Mouse (Mus musculus): ENCODE data around the gene Metap2. TPM values are rescaled to one million over a fixed set of nuclear protein-coding genes. Genes with fewer than 3 reads are reported as not detected.
"Not testable (repeated sequence)": the region's sequence is repeated elsewhere in the genome, so short reads cannot be mapped to it uniquely, and the experiment has no call there.

The Metap2 gene
- polyA plus RNA-seq, 1 experiment from 2014 or later = 191 TPM

DNA sequence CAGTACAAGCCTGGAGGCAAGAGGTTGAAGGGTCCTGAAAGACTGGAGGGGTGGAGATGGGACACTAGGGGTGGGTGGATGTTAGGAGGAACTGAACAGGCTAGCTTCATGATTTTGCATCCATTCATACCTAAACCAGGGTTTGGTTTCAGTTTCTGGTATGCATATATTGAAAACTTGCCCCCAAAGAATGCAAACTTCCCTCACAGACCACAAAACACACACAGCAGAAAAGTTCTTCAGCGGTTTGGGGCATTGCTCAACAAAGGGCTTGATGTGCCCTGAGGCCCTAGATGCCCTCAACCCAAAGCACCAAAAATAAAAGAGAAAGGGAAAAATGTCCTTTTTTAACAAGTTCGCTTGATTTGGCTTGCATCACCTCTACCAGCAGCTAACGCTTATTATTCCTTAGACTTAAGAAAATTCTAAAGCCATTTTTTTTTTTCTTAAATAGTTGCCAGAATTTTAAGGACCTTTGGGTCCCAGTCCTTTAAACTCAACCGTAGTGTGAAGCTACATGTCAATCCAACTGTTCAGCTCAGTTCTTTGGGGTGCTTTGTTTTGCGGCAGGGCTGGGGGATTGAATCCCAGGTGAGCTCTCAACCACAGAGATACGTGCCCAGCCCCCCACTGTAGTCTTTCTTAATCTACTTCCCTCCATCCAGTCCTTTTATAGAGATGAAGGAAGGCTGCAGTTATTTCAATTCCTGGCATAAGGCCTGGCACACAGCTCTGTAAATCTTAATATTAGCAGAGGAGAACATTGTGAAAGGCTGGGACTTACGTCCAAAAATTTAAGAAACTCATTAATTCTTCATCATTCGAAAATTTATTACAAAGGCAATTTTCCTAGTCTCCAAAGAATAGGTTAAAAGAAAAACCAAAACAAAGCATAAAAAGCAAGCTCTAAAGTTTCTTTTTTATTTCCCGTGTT lies 66.7 kb downstream of the Metap2 start:
- WGBS = 47% methylated on average over 9 of the region's 9 CpGs
- Histone ChIP-seq H3K27me3 (ENCODE audit: control insufficient read depth, insufficient read depth, low read length) (peaks cover 43% of the 10 kb centered on the region), H3K4me2 (ENCODE audit: low read depth, low read length) (no peak overlapping the region)

DNA sequence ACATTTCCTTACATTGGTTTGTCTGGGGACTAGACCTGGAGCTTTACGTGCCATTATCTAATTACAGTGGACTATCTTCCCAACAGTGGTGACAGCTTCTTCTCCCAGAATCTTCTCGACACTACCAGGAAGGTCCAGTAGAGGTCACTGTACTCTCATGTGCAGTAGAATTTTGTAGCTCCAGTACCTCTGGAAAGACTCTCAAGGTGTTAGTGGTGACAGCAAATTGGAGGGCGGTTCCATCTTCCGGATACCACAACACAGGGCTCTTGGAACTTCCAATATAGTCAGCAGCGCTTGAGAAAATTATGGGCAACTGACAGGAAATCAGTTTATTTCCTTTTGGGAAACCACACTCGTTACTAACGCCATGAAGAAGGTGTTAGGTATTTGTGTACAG lies 78.2 kb downstream of the Metap2 start:
- no peaks in the 10 kb centered on the region for H3K9me3 ChIP-seq (replicated peaks; ENCODE audit: control insufficient read depth, low read length)
- H3K36me3 ChIP-seq (ENCODE audit: control insufficient read depth, insufficient read depth, low read length) = no peaks in the 10 kb centered on the region
- H3K27me3 ChIP-seq (ENCODE audit: control insufficient read depth, insufficient read depth, low read length) = no peaks in the 10 kb centered on the region; the same call in 1 of the 2 replicates
- no peak overlapping the region for H3K4me2 ChIP-seq (ENCODE audit: low read depth, low read length)
- H3K4me1 ChIP-seq (ENCODE audit: control insufficient read depth, insufficient read depth, low read length) = no peaks in the 10 kb centered on the region
- no peak overlapping the region for H3K9ac ChIP-seq (ENCODE audit: low read length)
- no peak overlapping the region for H3K4me3 ChIP-seq (replicated peaks; ENCODE audit: low read length)
- 34% methylated on average over 7 of the region's 7 CpGs for WGBS
- ATAC-seq (ENCODE audit: insufficient read depth, low FRiP score) = no peak
- H3K27ac ChIP-seq (ENCODE audit: low read length) = no peak overlapping the region

More for the DNA sequence above, 66.7 kb downstream of the Metap2 start:
- Histone ChIP-seq H3K9me3 (replicated peaks; ENCODE audit: control insufficient read depth, low read length) (no peaks in the 10 kb centered on the region), H3K4me1 (ENCODE audit: control insufficient read depth, insufficient read depth, low read length) (peaks cover 11% of the 10 kb centered on the region; the same call in 1 of the 2 replicates), H3K27ac (ENCODE audit: low read length) (no peak overlapping the region), H3K36me3 (ENCODE audit: control insufficient read depth, insufficient read depth, low read length) (no peaks in the 10 kb centered on the region), H3K4me3 (replicated peaks; ENCODE audit: low read length) (no peak overlapping the region), H3K9ac (ENCODE audit: low read length) (no peak overlapping the region)
- no peak for ATAC-seq (ENCODE audit: insufficient read depth, low FRiP score)

DNA sequence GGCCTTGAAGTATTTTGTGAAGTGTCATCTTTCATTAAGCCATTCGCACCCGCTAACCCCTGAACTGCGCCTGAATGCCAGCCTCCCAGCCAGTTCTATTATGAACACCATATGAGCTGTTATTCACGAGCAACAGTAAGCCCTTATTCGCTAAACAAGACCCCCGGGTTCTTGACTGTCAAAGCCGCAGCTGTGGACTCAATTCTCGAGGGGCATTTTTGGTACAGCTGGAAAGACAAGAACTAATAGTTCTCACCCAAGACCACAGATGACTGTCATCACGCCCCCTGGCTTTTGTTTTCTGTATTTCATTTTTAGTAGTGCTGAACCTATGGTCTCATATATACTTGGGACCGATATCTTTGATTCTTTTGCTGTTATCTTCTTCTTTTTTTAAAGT lies 83.1 kb downstream of the Metap2 start:
- H3K4me3 ChIP-seq (replicated peaks; ENCODE audit: low read length) = no peak overlapping the region
- 71% methylated on average over 10 of the region's 10 CpGs for WGBS
- no peak for ATAC-seq (ENCODE audit: insufficient read depth, low FRiP score)
- H3K4me2 ChIP-seq (ENCODE audit: low read depth, low read length) = no peak overlapping the region
- H3K27me3 ChIP-seq (ENCODE audit: control insufficient read depth, insufficient read depth, low read length) = no peaks in the 10 kb centered on the region
- no peak overlapping the region for H3K9ac ChIP-seq (ENCODE audit: low read length)
- H3K4me1 ChIP-seq (ENCODE audit: control insufficient read depth, insufficient read depth, low read length) = no peaks in the 10 kb centered on the region
- no peak overlapping the region for H3K27ac ChIP-seq (ENCODE audit: low read length)
- H3K36me3 ChIP-seq (ENCODE audit: control insufficient read depth, insufficient read depth, low read length) = no peaks in the 10 kb centered on the region
- no peaks in the 10 kb centered on the region for H3K9me3 ChIP-seq (replicated peaks; ENCODE audit: control insufficient read depth, low read length)

DNA sequence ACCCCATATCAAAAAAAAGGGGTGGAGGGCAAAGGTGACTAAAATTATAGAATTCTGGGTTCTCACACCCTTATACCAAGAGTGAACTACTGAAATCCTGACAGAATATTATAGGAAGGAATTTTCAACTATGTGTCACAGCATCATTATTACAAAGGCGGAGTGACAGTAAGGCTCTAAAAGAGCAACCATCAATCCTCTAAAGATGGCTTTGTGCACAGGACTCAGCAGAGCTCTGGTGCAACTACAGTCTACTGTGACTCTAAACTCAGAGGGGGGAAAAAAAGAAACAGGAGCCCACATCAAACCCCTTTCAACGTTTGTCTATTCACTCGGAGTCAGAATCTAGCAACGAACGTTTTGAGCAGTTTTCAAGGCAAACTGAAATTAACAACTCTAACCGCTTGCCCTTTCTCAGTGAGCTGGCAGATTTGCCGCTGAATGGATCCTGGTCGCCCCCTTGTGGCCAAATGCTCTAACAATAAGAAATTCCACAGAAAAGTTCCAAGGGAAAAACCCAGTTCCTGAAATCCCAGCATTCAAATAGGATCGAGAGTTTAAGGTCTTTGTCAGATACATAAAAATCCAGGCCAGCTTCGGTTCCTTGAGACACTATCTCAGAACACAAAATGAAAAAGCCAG lies 84.0 kb downstream of the Metap2 start:
- no peaks in the 10 kb centered on the region for H3K36me3 ChIP-seq (ENCODE audit: control insufficient read depth, insufficient read depth, low read length)
- H3K9me3 ChIP-seq (replicated peaks; ENCODE audit: control insufficient read depth, low read length) = no peaks in the 10 kb centered on the region
- no peaks in the 10 kb centered on the region for H3K27me3 ChIP-seq (ENCODE audit: control insufficient read depth, insufficient read depth, low read length)
- 0 out of 2 replicates have a peak overlapping the region, but pooled peaks have one; percentile 11 for H3K4me3 ChIP-seq (replicated peaks; ENCODE audit: low read length)
- no peak overlapping the region for H3K27ac ChIP-seq (ENCODE audit: low read length)
- no peak for ATAC-seq (ENCODE audit: insufficient read depth, low FRiP score)
- H3K9ac ChIP-seq (ENCODE audit: low read length) = no peak overlapping the region
- WGBS = 13% methylated on average over 10 of the region's 10 CpGs
- peak overlapping the region; percentile 45 for H3K4me2 ChIP-seq (ENCODE audit: low read depth, low read length)
- H3K4me1 ChIP-seq (ENCODE audit: control insufficient read depth, insufficient read depth, low read length) = no peaks in the 10 kb centered on the region

DNA sequence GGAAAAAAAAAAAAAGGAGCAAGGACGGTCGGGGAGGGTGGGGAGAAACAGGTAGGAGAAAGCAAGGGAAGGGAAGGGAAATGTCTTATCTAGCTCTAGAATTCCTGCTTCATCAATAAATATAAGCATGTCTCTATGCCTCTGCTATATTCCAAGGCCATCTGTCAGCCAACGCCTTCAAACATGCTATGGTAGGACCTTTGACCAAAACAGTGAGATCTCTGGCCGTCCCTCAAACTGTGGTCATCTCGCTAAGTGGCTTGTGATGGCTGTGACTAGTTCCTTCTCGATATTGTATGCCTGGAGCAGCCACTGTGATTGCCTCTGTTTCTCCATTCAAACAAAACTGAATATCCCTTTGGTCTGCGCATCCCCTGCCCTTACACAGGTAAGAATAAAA lies 84.8 kb downstream of the Metap2 start:
- H3K9ac ChIP-seq (ENCODE audit: low read length) = no peak overlapping the region
- no peaks in the 10 kb centered on the region for H3K4me1 ChIP-seq (ENCODE audit: control insufficient read depth, insufficient read depth, low read length)
- H3K27me3 ChIP-seq (ENCODE audit: control insufficient read depth, insufficient read depth, low read length) = no peaks in the 10 kb centered on the region
- no peak overlapping the region for H3K4me3 ChIP-seq (replicated peaks; ENCODE audit: low read length)
- H3K27ac ChIP-seq (ENCODE audit: low read length) = no peak overlapping the region
- H3K4me2 ChIP-seq (ENCODE audit: low read depth, low read length) = no peak overlapping the region
- no peak for ATAC-seq (ENCODE audit: insufficient read depth, low FRiP score)
- H3K9me3 ChIP-seq (replicated peaks; ENCODE audit: control insufficient read depth, low read length) = no peaks in the 10 kb centered on the region
- no peaks in the 10 kb centered on the region for H3K36me3 ChIP-seq (ENCODE audit: control insufficient read depth, insufficient read depth, low read length)
- 81% methylated on average over 7 of the region's 7 CpGs for WGBS

DNA sequence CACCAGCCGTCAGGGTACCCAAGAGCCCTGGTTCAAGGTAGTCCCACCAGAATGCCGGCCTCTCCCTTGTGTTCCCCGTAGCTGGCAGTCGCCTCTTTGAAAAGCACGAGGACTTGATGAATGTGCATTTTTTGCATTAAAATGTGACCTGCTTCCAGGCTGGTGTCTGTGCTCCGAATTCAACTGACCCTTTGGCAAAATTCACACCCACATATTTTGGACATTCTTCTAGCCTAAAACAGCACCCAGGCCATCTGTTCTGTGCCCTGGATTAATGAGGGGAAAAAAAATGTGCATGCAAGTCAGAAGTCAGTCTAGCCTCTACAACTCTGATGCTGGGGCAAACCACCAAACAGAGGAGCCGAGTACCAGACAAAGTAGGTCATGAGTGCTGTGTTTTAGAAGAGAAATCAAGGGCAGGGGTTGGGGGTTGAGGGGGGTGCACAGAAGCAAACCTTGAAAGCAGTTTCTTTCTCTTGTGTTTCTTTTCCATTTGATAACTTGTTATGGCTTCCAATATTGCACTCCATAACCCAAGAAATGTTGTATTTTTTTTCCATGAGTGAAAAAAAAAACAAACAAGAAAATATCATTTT lies 86.2 kb downstream of the Metap2 start:
- ATAC-seq (ENCODE audit: insufficient read depth, low FRiP score) = no peak
- Histone ChIP-seq H3K4me3 (replicated peaks; ENCODE audit: low read length) (no peak overlapping the region), H3K4me2 (ENCODE audit: low read depth, low read length) (no peak overlapping the region), H3K9me3 (replicated peaks; ENCODE audit: control insufficient read depth, low read length) (no peaks in the 10 kb centered on the region), H3K9ac (ENCODE audit: low read length) (no peak overlapping the region), H3K36me3 (ENCODE audit: control insufficient read depth, insufficient read depth, low read length) (no peaks in the 10 kb centered on the region), H3K27ac (ENCODE audit: low read length) (no peak overlapping the region), H3K4me1 (ENCODE audit: control insufficient read depth, insufficient read depth, low read length) (no peaks in the 10 kb centered on the region), H3K27me3 (ENCODE audit: control insufficient read depth, insufficient read depth, low read length) (no peaks in the 10 kb centered on the region)
- WGBS = 48% methylated on average over 7 of the region's 7 CpGs

DNA sequence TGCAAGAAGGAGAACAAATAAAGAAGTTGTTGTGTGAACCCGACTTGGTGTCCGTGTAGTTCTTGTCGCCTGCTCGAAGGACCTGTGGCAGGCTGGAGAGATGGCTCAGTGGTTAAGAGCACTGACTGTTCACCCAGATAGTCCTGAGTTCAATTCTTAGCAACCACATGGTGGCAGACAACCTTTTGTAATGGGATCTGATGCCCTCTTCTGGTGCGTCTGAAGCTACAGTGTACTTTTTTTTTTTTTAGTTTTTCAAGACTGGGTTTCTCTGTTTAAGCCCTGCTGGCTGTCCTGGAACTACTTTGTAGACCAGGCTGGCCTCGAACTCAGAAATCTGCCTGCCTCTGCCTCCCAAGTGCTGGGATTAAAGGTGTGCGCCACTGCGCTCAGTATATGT lies 87.5 kb downstream of the Metap2 start:
- H3K9me3 ChIP-seq (replicated peaks; ENCODE audit: control insufficient read depth, low read length); H3K4me1 ChIP-seq (ENCODE audit: control insufficient read depth, insufficient read depth, low read length); H3K36me3 ChIP-seq (ENCODE audit: control insufficient read depth, insufficient read depth, low read length); H3K9ac ChIP-seq (ENCODE audit: low read length); H3K27ac ChIP-seq (ENCODE audit: low read length); ATAC-seq (ENCODE audit: insufficient read depth, low FRiP score); H3K4me2 ChIP-seq (ENCODE audit: low read depth, low read length); H3K27me3 ChIP-seq (ENCODE audit: control insufficient read depth, insufficient read depth, low read length); H3K4me3 ChIP-seq (replicated peaks; ENCODE audit: low read length): not testable (repeated sequence)
- WGBS = 93% methylated on average over 8 of the region's 8 CpGs

Measured in stomach, embryonic 16.5 days (tissue).